Mouse (Mus musculus) regulatory T cell (primary cell): ENCODE results near the gene Rhag.

ENCODE experiments used
- in situ Hi-C: fragments of 300-600 bp; cut with MboI, MseI; formaldehyde crosslinking; loops from one replicate; pipeline ENCODE4 v1.15.1; 2025; ENCODE audit warnings: high pct_unique_total_duplicates

The Rhag gene

DNA sequence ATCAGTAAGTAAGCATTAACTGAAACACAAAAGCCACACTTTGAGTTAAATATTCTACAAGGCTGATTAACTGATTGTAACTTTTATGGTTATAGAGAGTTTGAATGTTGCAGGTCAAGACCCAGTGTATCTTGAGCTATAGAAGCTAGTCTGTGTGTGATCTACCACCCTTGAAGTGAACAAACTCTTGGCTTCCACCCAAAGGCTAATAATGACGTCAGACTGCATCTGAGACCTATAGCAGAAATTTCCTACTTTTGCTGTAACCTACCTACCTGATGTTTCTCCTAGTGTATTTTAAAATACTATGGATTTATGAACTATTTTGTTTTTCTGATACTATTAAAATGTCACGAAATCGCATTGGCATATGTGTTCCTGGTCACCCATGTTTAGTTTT is 63.8 kb downstream of the Rhag start:
- in situ Hi-C loops = loop anchor here (25.0 kb wide), 1 partner anchor 813 kb away; no protein-coding TSS in a partner anchor

GRCm38 (mm10) chr17:40875568-40875967 is 64.6 kb downstream of the Rhag start:
- in situ Hi-C loops = no loop called here

GRCm38 (mm10) chr17:40877741-40878140 is 66.8 kb downstream of the Rhag start:
- in situ Hi-C loops = no loop called here

DNA sequence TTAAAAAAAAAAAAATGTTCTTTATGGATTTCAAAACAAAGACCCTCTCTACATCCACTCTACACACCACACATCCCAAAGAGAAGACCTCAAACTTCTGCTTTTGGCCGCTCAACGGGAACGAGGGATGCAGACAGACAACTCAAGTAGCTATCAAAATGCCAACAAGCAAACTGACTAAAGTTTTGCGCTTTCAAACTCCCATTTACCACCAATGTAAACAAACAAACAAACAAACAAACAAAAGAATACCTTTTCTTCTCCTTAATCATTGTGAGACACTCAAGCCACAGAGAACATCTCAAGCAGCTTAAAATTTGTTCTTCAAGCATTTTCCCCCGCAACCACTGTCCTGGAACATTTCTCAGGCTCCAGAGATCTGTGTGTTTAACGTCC is 68.6 kb downstream of the Rhag start:
- in situ Hi-C loops = no loop called here

- in situ Hi-C loops = no loop called here
Observed at GRCm38 (mm10) chr17:40879924-40880691, 69.2 kb downstream of the Rhag start, which contains the start of gene 9130008F23Rik. 9130008F23Rik (minus strand) TSS chr17:40880559.

GRCm38 (mm10) chr17:40882172-40882571 is 71.2 kb downstream of the Rhag start:
- in situ Hi-C loops = no loop called here

GRCm38 (mm10) chr17:40885155-40885554 is 74.2 kb downstream of the Rhag start:
- in situ Hi-C loops = no loop called here

- in situ Hi-C loops = no loop called here
Observed at GRCm38 (mm10) chr17:40887849-40888536, 77.1 kb downstream of the Rhag start.
